Mouse (Mus musculus): Measurements from ENCODE around the gene Aar2.

The Aar2 gene

GRCm38 (mm10) chr2:156568647-156569046, 21.3 kb downstream of the Aar2 start:
- DNase-seq (ENCODE audit: extremely low spot score) = no peak

GRCm38 (mm10) chr2:156569261-156569660, 21.9 kb downstream of the Aar2 start:
- DNase-seq (ENCODE audit: extremely low spot score) = no peak

- no peak for DNase-seq (ENCODE audit: extremely low spot score)
These were observed 24.1 kb downstream of the Aar2 start for GRCm38 (mm10) chr2:156571521-156571920.

GRCm38 (mm10) chr2:156576850-156577587, 29.6 kb downstream of the Aar2 start:
- DNase-seq (ENCODE audit: extremely low spot score) = no peak

- DNase-seq (ENCODE audit: extremely low spot score) = no peak
These were observed 33.1 kb downstream of the Aar2 start for GRCm38 (mm10) chr2:156580507-156580906.

- no peak for DNase-seq (ENCODE audit: extremely low spot score)
These were observed 33.9 kb downstream of the Aar2 start for GRCm38 (mm10) chr2:156581244-156581643.

- no peak for DNase-seq (ENCODE audit: extremely low spot score)
These were observed 35.5 kb downstream of the Aar2 start for GRCm38 (mm10) chr2:156582887-156583286.

GRCm38 (mm10) chr2:156584154-156584796, 36.9 kb downstream of the Aar2 start:
- DNase-seq (ENCODE audit: extremely low spot score) = no peak

GRCm38 (mm10) chr2:156584797-156585471, 37.5 kb downstream of the Aar2 start:
- DNase-seq (ENCODE audit: extremely low spot score) = no peak

- no peak for DNase-seq (ENCODE audit: extremely low spot score)
These were observed 42.1 kb downstream of the Aar2 start for GRCm38 (mm10) chr2:156589481-156589880.

- DNase-seq (ENCODE audit: extremely low spot score) = no peak
These were observed 47.7 kb downstream of the Aar2 start for GRCm38 (mm10) chr2:156594987-156595490.

GRCm38 (mm10) chr2:156602581-156602980, 55.2 kb downstream of the Aar2 start:
- no peak for DNase-seq (ENCODE audit: extremely low spot score)

- no peak for DNase-seq (ENCODE audit: extremely low spot score)
These were observed 56.3 kb downstream of the Aar2 start for GRCm38 (mm10) chr2:156603671-156604070.

- no peak for DNase-seq (ENCODE audit: extremely low spot score)
These were observed 57.8 kb downstream of the Aar2 start for GRCm38 (mm10) chr2:156605144-156605543.

GRCm38 (mm10) chr2:156605971-156606370, 58.6 kb downstream of the Aar2 start:
- DNase-seq (ENCODE audit: extremely low spot score) = no peak

- peak; percentile 66 for DNase-seq (ENCODE audit: extremely low spot score)
These were observed 65.7 kb downstream of the Aar2 start for GRCm38 (mm10) chr2:156613081-156613540.

- peak; percentile 43 for DNase-seq (ENCODE audit: extremely low spot score)
These were observed 66.3 kb downstream of the Aar2 start, which contains the start of gene Dlgap4 for GRCm38 (mm10) chr2:156613541-156614257. TSS of gene Dlgap4 (plus strand) at chr2:156613705.

GRCm38 (mm10) chr2:156614258-156614556, 66.8 kb downstream of the Aar2 start:
- peak; percentile 13 for DNase-seq (ENCODE audit: extremely low spot score)

GRCm38 (mm10) chr2:156614661-156615654, 67.6 kb downstream of the Aar2 start:
- no peak for DNase-seq (ENCODE audit: extremely low spot score)

- no peak for DNase-seq (ENCODE audit: extremely low spot score)
These were observed 69.1 kb downstream of the Aar2 start for GRCm38 (mm10) chr2:156616513-156616912.

- DNase-seq (ENCODE audit: extremely low spot score) = no peak
These were observed 70.2 kb downstream of the Aar2 start for GRCm38 (mm10) chr2:156617536-156617935.

Measured in embryo, embryonic 9.5 days (tissue).